Mouse (Mus musculus) MEL (cell line): Measurements from ENCODE around the gene Abhd2. TPM values are rescaled to one million over a fixed set of nuclear protein-coding genes. Genes with fewer than 3 reads are reported as not detected.

ENCODE experiments used
- DNase-seq: peaks from one replicate; pipeline ENCODE4 v3.0.0; 2011; ENCODE audit warnings: low read depth, low spot score
- H3K27ac ChIP-seq: 2 replicates; pipeline ENCODE4 v1.5.1; 2012; ENCODE audit warnings: low read depth, mild to moderate bottlenecking, control low read depth, low read length, moderate library complexity; ENCODE audit not compliant: control insufficient read depth
- H3K27me3 ChIP-seq, 2 experiments: fragments of 150-350 bp in 1 of 2; sonication (generic) in 1 of 2; 2 replicates each; pipeline ENCODE4 v1.6.1; 2012; ENCODE audit warnings: low read length in 2 of 2, mild to moderate bottlenecking in 2 of 2, improper control_type of control experiment in 1 of 2, moderate library complexity in 1 of 2; ENCODE audit not compliant: insufficient read depth in 2 of 2, control insufficient read depth in 1 of 2
- H3K36me3 ChIP-seq, 2 experiments: 2 replicates each; pipeline ENCODE4 v1.6.1; 2012 to 2014; ENCODE audit warnings: low read length in 2 of 2, improper control_type of control experiment in 1 of 2, inconsistent platforms in 1 of 2, mild to moderate bottlenecking in 1 of 2; ENCODE audit not compliant: insufficient read depth in 2 of 2, control insufficient read depth in 1 of 2
- H3K4me1 ChIP-seq, 2 experiments: fragments of 150-350 bp in 1 of 2; sonication (generic) in 1 of 2; 2 replicates each; pipeline ENCODE4 v1.6.1; 2012; ENCODE audit warnings: low read length in 2 of 2, improper control_type of control experiment in 1 of 2, mild to moderate bottlenecking in 1 of 2; ENCODE audit not compliant: insufficient read depth in 2 of 2, control insufficient read depth in 1 of 2
- H3K4me3 ChIP-seq, 2 experiments: fragments of 150-350 bp in 1 of 2; sonication (generic) in 1 of 2; 2 replicates each; pipeline ENCODE4 v1.5.1; 2012; ENCODE audit warnings: low read depth in 2 of 2, low read length in 2 of 2, mild to moderate bottlenecking in 2 of 2, moderate library complexity in 2 of 2, control low read depth in 1 of 2, improper control_type of control experiment in 1 of 2; ENCODE audit not compliant: control insufficient read depth in 1 of 2, insufficient read depth in 1 of 2
- H3K79me2 ChIP-seq: 2 replicates; pipeline ENCODE4 v1.6.1; 2012; ENCODE audit warnings: mild to moderate bottlenecking, low read length, moderate library complexity; ENCODE audit not compliant: control insufficient read depth, poor library complexity, insufficient read depth
- H3K9ac ChIP-seq: 2 replicates; pipeline ENCODE4 v1.6.1; 2012; ENCODE audit warnings: low read depth, mild to moderate bottlenecking, control low read depth, low read length, moderate library complexity; ENCODE audit not compliant: control insufficient read depth, poor library complexity, severe bottlenecking
- H3K9me3 ChIP-seq: fragments of 150-350 bp; sonication (generic); replicated peaks from 2 replicates; pipeline ENCODE4 v1.6.1; 2012; ENCODE audit warnings: mild to moderate bottlenecking, low read length, improper control_type of control experiment, moderate library complexity; ENCODE audit not compliant: insufficient read depth
- CHD1 ChIP-seq: IDR thresholded peaks from 2 replicates; pipeline ENCODE4 v1.6.1; 2012; ENCODE audit warnings: low read depth, mild to moderate bottlenecking, inconsistent platforms, low read length, improper control_type of control experiment
- E2F4 ChIP-seq: IDR thresholded peaks from 2 replicates; pipeline ENCODE4 v1.6.1; 2011; ENCODE audit warnings: low read depth, low read length, improper control_type of control experiment, borderline replicate concordance
- ETS1 ChIP-seq: IDR thresholded peaks from 2 replicates; pipeline ENCODE4 v1.6.1; 2012; ENCODE audit warnings: low read depth, mild to moderate bottlenecking, inconsistent platforms, low read length, improper control_type of control experiment, moderate library complexity
- GABPA ChIP-seq: IDR thresholded peaks from 2 replicates; pipeline ENCODE4 v1.6.1; 2012; ENCODE audit warnings: low read depth, mild to moderate bottlenecking, inconsistent platforms, low read length, improper control_type of control experiment, moderate library complexity
- KAT2A ChIP-seq: conservative IDR thresholded peaks from 2 replicates; pipeline ENCODE4 v1.6.1; 2012; ENCODE audit warnings: low read depth, low read length, improper control_type of control experiment, inconsistent platforms
- MAX ChIP-seq: IDR thresholded peaks from 2 replicates; pipeline ENCODE4 v1.6.1; 2011; ENCODE audit warnings: low read length, improper control_type of control experiment
- MEF2A ChIP-seq: IDR thresholded peaks from 2 replicates; pipeline ENCODE4 v1.6.1; 2014; ENCODE audit warnings: low read depth, mild to moderate bottlenecking, inconsistent platforms, low read length, improper control_type of control experiment; ENCODE audit not compliant: poor library complexity, insufficient replicate concordance, severe bottlenecking; ENCODE audit errors: extremely low read depth
- NELFE ChIP-seq: IDR thresholded peaks from 2 replicates; pipeline ENCODE4 v1.6.1; 2011; ENCODE audit warnings: low read depth, low read length, improper control_type of control experiment
- POLR2AphosphoS2 ChIP-seq: IDR thresholded peaks from 2 replicates; pipeline ENCODE4 v1.6.1; 2011; ENCODE audit warnings: low read length, improper control_type of control experiment
- SIN3A ChIP-seq: IDR thresholded peaks from 2 replicates; pipeline ENCODE4 v1.6.1; 2012; ENCODE audit warnings: low read length, improper control_type of control experiment, inconsistent platforms
- UBTF ChIP-seq: IDR thresholded peaks from 2 replicates; pipeline ENCODE4 v1.6.1; 2012; ENCODE audit warnings: low read depth, mild to moderate bottlenecking, inconsistent platforms, low read length, improper control_type of control experiment, moderate library complexity, borderline replicate concordance; ENCODE audit not compliant: insufficient read depth
- USF1 ChIP-seq: IDR thresholded peaks from 2 replicates; pipeline ENCODE4 v1.6.1; 2014; ENCODE audit warnings: low read depth, mild to moderate bottlenecking, inconsistent platforms, low read length, improper control_type of control experiment, moderate library complexity
- USF2 ChIP-seq, 2 experiments: IDR thresholded peaks; 2 replicates each; pipeline ENCODE4 v1.6.1; 2011 to 2012; ENCODE audit warnings: improper control_type of control experiment in 2 of 2, low read length in 2 of 2, borderline replicate concordance in 1 of 2, inconsistent platforms in 1 of 2, low read depth in 1 of 2, mild to moderate bottlenecking in 1 of 2; ENCODE audit not compliant: insufficient read depth in 1 of 2
- ZMIZ1 ChIP-seq: IDR thresholded peaks from 2 replicates; pipeline ENCODE4 v1.6.1; 2012; ENCODE audit warnings: low read depth, mild to moderate bottlenecking, inconsistent platforms, low read length, improper control_type of control experiment, moderate library complexity
- polyA plus RNA-seq, 2 experiments: library from polyadenylated mRNA; stranded (reverse) in 1 of 2; unstranded in 1 of 2; fragments of >175 nt in 1 of 2; fragments of >200 nt in 1 of 2; gene quantifications; 2 replicates each; pipeline versions ENCODE4 v1.2.1 to v1.2.4; 2012; ENCODE audit warnings: low replicate concordance in 2 of 2, low read depth in 1 of 2; ENCODE audit not compliant: insufficient read length in 2 of 2, insufficient read depth in 1 of 2, missing spikeins in 1 of 2
- total RNA-seq: library from RNA; depleted of rRNA; stranded (reverse); fragments of 300-350 nt; gene quantifications from 2 replicates; pipeline ENCODE4 v1.2.3, GENCODE M21; 2012

Gene Abhd2
- total and polyA plus RNA-seq, 3 experiments, result 13.6 to 32.0 TPM; not detected in 1

GRCm38 (mm10) chr7:79314517-79314916 lies 41.5 kb downstream of the Abhd2 start:
- no peak overlapping the region for H3K9ac ChIP-seq
- 0 out of 2 replicates have a peak, but pooled peaks cover 3% of the 10 kb centered on the region for H3K79me2 ChIP-seq
- DNase-seq, result no peak
- no peak overlapping the region for H3K27ac ChIP-seq
- H3K9me3 ChIP-seq, result no peaks in the 10 kb centered on the region
- no peak overlapping the region for H3K4me3 ChIP-seq
- no peaks in the 10 kb centered on the region for H3K27me3 ChIP-seq
- TF ChIP-seq MAX (no peak), KAT2A (no peak), ETS1 (no peak), SIN3A (no peak), NELFE (no peak), GABPA (no peak), CHD1 (no peak)
- peaks cover 0 to 18% of the 10 kb centered on the region in 2 experiments; a peak in 3 of 4 replicates for H3K36me3 ChIP-seq
- H3K4me1 ChIP-seq, result peaks cover 13 to 20% of the 10 kb centered on the region in 2 experiments

- Histone ChIP-seq H3K36me3 (peaks cover 0 to 18% of the 10 kb centered on the region in 2 experiments; a peak in 3 of 4 replicates), H3K27me3 (no peaks in the 10 kb centered on the region), H3K4me3 (no peak overlapping the region)
- no peak for DNase-seq
- TF ChIP-seq ZMIZ1 (no peak), KAT2A (no peak), UBTF (no peak), USF2 (IDR thresholded peaks at IDR 0.05; ENCODE audit: borderline replicate concordance in 1 of 2, insufficient read depth in 1 of 2, low read depth in 1 of 2, low read length in 2 of 2) (no peak), MEF2A (no peak), USF1 (no peak), POLR2AphosphoS2 (no peak), SIN3A (no peak), E2F4 (no peak)
- TF ChIP-seq, all 39 proteins: peak for 0
- 0 out of 2 replicates have a peak, but pooled peaks cover 3% of the 10 kb centered on the region for H3K79me2 ChIP-seq
- H3K4me1 ChIP-seq, result peaks cover 13 to 20% of the 10 kb centered on the region in 2 experiments
- no peak overlapping the region for H3K9ac ChIP-seq
- H3K27ac ChIP-seq, result no peak overlapping the region
- H3K9me3 ChIP-seq, result no peaks in the 10 kb centered on the region
Observed at GRCm38 (mm10) chr7:79315149-79315548, 42.1 kb downstream of the Abhd2 start.
